Mouse (Mus musculus) small intestine, adult 2 months (tissue): Measurements from ENCODE around the gene Rnf17.

Experiments
- CTCF ChIP-seq: fragments of 200-500 bp; IDR thresholded peaks from 2 replicates; pipeline ENCODE4 v1.5.1; 2012; ENCODE audit warnings: low read depth, mild to moderate bottlenecking, control low read depth, inconsistent platforms, low read length, moderate library complexity, mixed read lengths; ENCODE audit not compliant: insufficient replicate concordance, insufficient read length; ENCODE audit errors: extremely low read depth
- POLR2A ChIP-seq: fragments of 200-500 bp; IDR thresholded peaks from 2 replicates; pipeline ENCODE4 v1.6.1; 2012; ENCODE audit warnings: low read depth, mild to moderate bottlenecking, control low read depth, inconsistent platforms, low read length, moderate library complexity

- no peak for TF ChIP-seq CTCF
- TF ChIP-seq POLR2A = no peak
Observed at GRCm38 (mm10) chr14:56377745-56378144, 24.6 kb upstream of the Rnf17 start.
